Comparison of ENCODE assay signal across 25 mouse cellular contexts in genomic region chr7:24978781-24979180, GRCm38 (mm10). TPM values are rescaled to one million over a fixed set of nuclear protein-coding genes. Genes with fewer than 3 reads are reported as not detected.
A peak's percentile ranks its signal among the peaks of the same experiment; 100 is the strongest.
DNase-seq lines count a peak whose midpoint lies in the region; ATAC-seq and TF ChIP-seq lines count a peak whose summit lies in the region.
"Had no signal": no experiment of that assay in that cellular context is flagged by ENCODE, and none has a peak within 500 bp of the region (broad histone marks: within the 10 kb centered on the region; RNA-seq: fewer than 3 reads in every experiment).

No protein-coding gene starts in this region.

- no peaks in the 10 kb centered on the region for H3K36me3 ChIP-seq in splenic B cell, adult 2 months (ENCODE audit: control insufficient read depth, insufficient read depth, low read length, poor library complexity, severe bottlenecking)
- H3K36me3 ChIP-seq: forebrain, embryonic 10.5 days; limb, embryonic 10.5 days; liver, embryonic 13.5 days had no signal

- 74% methylated on average over 7 of the region's 7 CpGs for WGBS in lung, adult 2 months
- WGBS in bone marrow, adult 2 months = 6% methylated on average over 7 of the region's 7 CpGs

- no peak for TF ChIP-seq CTCF in lung, adult 2 months (IDR thresholded peaks at IDR 0.05; ENCODE audit: insufficient read depth, low read length)
- TF ChIP-seq CTCF in bone marrow, adult 2 months (IDR thresholded peaks at IDR 0.05; ENCODE audit: control insufficient read depth, insufficient read depth, low read length) = no peak

- TF ChIP-seq POLR2A in lung, adult 2 months (IDR thresholded peaks at IDR 0.05; ENCODE audit: borderline replicate concordance, extremely low read depth, low read depth, low read length) = no peak
- TF ChIP-seq POLR2A in bone marrow, adult 2 months (IDR thresholded peaks at IDR 0.05; ENCODE audit: borderline replicate concordance, control insufficient read depth, low read depth, low read length) = peak; percentile 43; the same call in 1 of the 2 replicates

- peak; percentile 9 for DNase-seq in lung, postnatal 36 days
- no peak for DNase-seq in lung, adult 2 months
- peak; percentile 50 for DNase-seq in splenic B cell, adult 2 months (ENCODE audit: low read depth, low spot score)
- DNase-seq in cerebellum, postnatal 25 days = no peak
- no peak for DNase-seq in kidney, adult 18-20 months
- no peak for DNase-seq in left cerebral cortex, adult 8-10 months (ENCODE audit: low spot score in 2 of 2)
- DNase-seq: adrenal gland, adult 8-10 months; cerebellum, adult 11 months; gastrocnemius, postnatal 10 days; heart, adult 18-20 months; heart, postnatal 36 days; kidney, adult 11 months; liver, embryonic 13.5 days; lung, postnatal 14 days had no signal

- H3K27ac ChIP-seq in bone marrow, adult 2 months (ENCODE audit: control insufficient read depth, insufficient read depth, low read depth, low read length, poor library complexity) = peak overlapping the region; percentile 86
- H3K27ac ChIP-seq: forebrain, embryonic 10.5 days; kidney, postnatal 0 days; limb, embryonic 10.5 days; liver, embryonic 13.5 days; midbrain, embryonic 10.5 days had no signal

- ATAC-seq in megakaryocyte, adult 5-6 weeks (ENCODE audit: poor library complexity, severe bottlenecking) = peak; percentile 97

- no peak overlapping the region for H3K4me3 ChIP-seq in lung, adult 2 months (replicated peaks; ENCODE audit: extremely low read depth, low read depth, low read length)
- H3K4me3 ChIP-seq in bone marrow, adult 2 months (replicated peaks; ENCODE audit: control insufficient read depth, low read depth, low read length) = peak overlapping the region; percentile 25
- H3K4me3 ChIP-seq: forebrain, embryonic 10.5 days; limb, embryonic 10.5 days; liver, embryonic 13.5 days; midbrain, embryonic 10.5 days had no signal

- no peaks in the 10 kb centered on the region for H3K27me3 ChIP-seq in splenic B cell, adult 2 months (ENCODE audit: control insufficient read depth, insufficient read depth, low read length, poor library complexity, severe bottlenecking)
- H3K27me3 ChIP-seq: liver, embryonic 13.5 days had no signal

- H3K4me1 ChIP-seq in lung, adult 2 months (ENCODE audit: control insufficient read depth, insufficient read depth, low read length) = no peaks in the 10 kb centered on the region
- H3K4me1 ChIP-seq in bone marrow, adult 2 months (ENCODE audit: control insufficient read depth, insufficient read depth, low read length) = peaks cover 9% of the 10 kb centered on the region
- H3K4me1 ChIP-seq: forebrain, embryonic 10.5 days; limb, embryonic 10.5 days; midbrain, embryonic 10.5 days had no signal

RNA-seq across cellular contexts. Expression of gene Rabac1, which starts 6.2 kb away (rescaled TPM):
- polyA plus RNA-seq in lung, adult 2 months (2012; rRNA removed) = 806 and 948 TPM in 2 replicates
- polyA plus RNA-seq in bone marrow, adult 2 months (2011; ENCODE audit: insufficient read depth, insufficient read length, low replicate concordance, missing spikeins) = 31.0 and 76.4 TPM in 2 replicates
- total RNA-seq in megakaryocyte, adult 5-6 weeks (2015) = 85.5 and 102 TPM in 2 replicates
- 73.1 and 79.3 TPM in 2 replicates for total RNA-seq in megakaryocyte, adult 5-6 weeks (2017)
- 100 to 1,000 TPM; 322 to 333 (median 326) TPM for total RNA-seq in left cerebral cortex, adult 8-10 months (2022)

RNA-seq across cellular contexts. Expression of gene Atp1a3, which starts 27.0 kb away (rescaled TPM):
- 4.8 and 7.1 TPM in 2 replicates for polyA plus RNA-seq in lung, adult 2 months (2012; rRNA removed)
- polyA plus RNA-seq in bone marrow, adult 2 months (2011; ENCODE audit: insufficient read depth, insufficient read length, low replicate concordance, missing spikeins) = 6.1 and 13.9 TPM in 2 replicates
- 126 and 128 TPM in 2 replicates for total RNA-seq in megakaryocyte, adult 5-6 weeks (2015)
- total RNA-seq in megakaryocyte, adult 5-6 weeks (2017) = 61.6 and 106 TPM in 2 replicates
- total RNA-seq in left cerebral cortex, adult 8-10 months (2022) = 1,000 to 10,000 TPM; 1,859 to 2,026 (median 1,901) TPM

RNA-seq across cellular contexts. Expression of gene Gm4881, which starts 34.5 kb away (rescaled TPM):
- not detected in 2 replicates for polyA plus RNA-seq in lung, adult 2 months (2012; rRNA removed)
- not detected in 2 replicates for polyA plus RNA-seq in bone marrow, adult 2 months (2011; ENCODE audit: insufficient read depth, insufficient read length, low replicate concordance, missing spikeins)
- not detected in 2 replicates for total RNA-seq in megakaryocyte, adult 5-6 weeks (2015)
- total RNA-seq in megakaryocyte, adult 5-6 weeks (2017) = not detected in 2 replicates
- not detected for total RNA-seq in left cerebral cortex, adult 8-10 months (2022)
- total RNA-seq: adrenal gland, adult 8-10 months; gastrocnemius, postnatal 10 days; heart, adult 18-20 months; heart, postnatal 36 days; layer of hippocampus, postnatal 25 days had no signal
- polyA plus RNA-seq: forebrain, embryonic 10.5 days; heart, embryonic 14.5 days; kidney, postnatal 0 days; limb, embryonic 10.5 days; liver, embryonic 13.5 days; stomach, embryonic 16.5 days; thymus, postnatal 0 days; urinary bladder, adult 2 months had no signal

Comparison
In these comparisons a context has a peak if more than half of its experiments do, and no peak if none do; other contexts are left out.
1. DNase-seq: peak in lung, postnatal 36 days (single experiment) and splenic B cell, adult 2 months (single experiment); none in lung, adult 2 months (single experiment), cerebellum, postnatal 25 days (0 of 2), kidney, adult 18-20 months (single experiment) and left cerebral cortex, adult 8-10 months (0 of 2).
2. RNA of gene Atp1a3, which starts 27.0 kb away (total RNA-seq): 1,859 to 2,026 TPM in left cerebral cortex, adult 8-10 months; 61.6 to 128 TPM in megakaryocyte, adult 5-6 weeks; every median in the first group is over 10 times any median in the second.